Mouse (Mus musculus) CH12.LX (cell line): ENCODE data around the gene Npy5r. TPM values are rescaled to one million over a fixed set of nuclear protein-coding genes. Genes with fewer than 3 reads are reported as not detected.

Source experiments
- DNase-seq: peaks from one replicate; pipeline ENCODE4 v3.0.0-alpha.2; 2013; ENCODE audit errors: extremely low read depth
- H3K27ac ChIP-seq: 2 replicates; pipeline ENCODE4 v1.5.1; 2012; ENCODE audit warnings: low read depth, mild to moderate bottlenecking, control low read depth, moderate library complexity; ENCODE audit not compliant: insufficient read depth
- H3K27me3 ChIP-seq: replicated peaks from 2 replicates; pipeline ENCODE3; 2012; ENCODE audit warnings: inconsistent platforms
- H3K36me3 ChIP-seq, 2 experiments: replicated peaks in 1 of 2; 2 replicates each; pipeline versions ENCODE3 to v1.6.1; 2012; ENCODE audit warnings: inconsistent platforms in 1 of 2, low read length in 1 of 2, mild to moderate bottlenecking in 1 of 2, mixed read lengths in 1 of 2, moderate library complexity in 1 of 2; ENCODE audit not compliant: control insufficient read depth in 1 of 2, insufficient read depth in 1 of 2
- H3K4me1 ChIP-seq, 2 experiments: 2 replicates each; pipeline ENCODE4 v1.6.1; 2012; ENCODE audit warnings: inconsistent platforms in 1 of 2, moderate library complexity in 1 of 2; ENCODE audit not compliant: insufficient read depth in 2 of 2, control insufficient read depth in 1 of 2
- H3K4me2 ChIP-seq: 2 replicates; pipeline ENCODE4 v1.6.1; 2012; ENCODE audit warnings: low read depth, mild to moderate bottlenecking, control low read depth; ENCODE audit not compliant: poor library complexity, insufficient read depth, severe bottlenecking
- H3K4me3 ChIP-seq, 3 experiments: fragments of 150-350 bp in 1 of 3; sonication (generic) in 1 of 3; replicated peaks in 1 of 3; 2 replicates each; pipeline versions ENCODE3 to v1.5.1; 2011 to 2012; ENCODE audit warnings: low read depth in 2 of 3, low read length in 2 of 3, mild to moderate bottlenecking in 2 of 3, moderate library complexity in 2 of 3, control low read depth in 1 of 3, improper control_type of control experiment in 1 of 3, inconsistent platforms in 1 of 3, mixed read lengths in 1 of 3; ENCODE audit not compliant: poor library complexity in 1 of 3
- H3K79me2 ChIP-seq: replicated peaks from 2 replicates; pipeline ENCODE4 v1.6.1; 2012; ENCODE audit warnings: mild to moderate bottlenecking, moderate library complexity; ENCODE audit not compliant: control insufficient read depth, poor library complexity, insufficient read depth, severe bottlenecking; ENCODE audit errors: extremely low read depth
- H3K9ac ChIP-seq: 2 replicates; pipeline ENCODE4 v1.6.1; 2012; ENCODE audit warnings: low read depth, mild to moderate bottlenecking, control low read depth, moderate library complexity; ENCODE audit not compliant: insufficient read depth
- H3K9me3 ChIP-seq: replicated peaks from 2 replicates; pipeline ENCODE3; 2012; ENCODE audit warnings: low read length, inconsistent platforms, mixed read lengths
- BHLHE40 ChIP-seq: IDR thresholded peaks from 2 replicates; pipeline ENCODE4 v1.6.1; 2011; ENCODE audit warnings: mild to moderate bottlenecking, low read depth, low read length, improper control_type of control experiment
- CHD1 ChIP-seq: IDR thresholded peaks from 2 replicates; pipeline ENCODE4 v1.6.1; 2012; ENCODE audit warnings: low read depth, low read length, improper control_type of control experiment, inconsistent platforms
- CTCF ChIP-seq, 2 experiments: IDR thresholded peaks in 1 of 2; conservative IDR thresholded peaks in 1 of 2; 2 replicates each; pipeline ENCODE4 v1.5.1; 2011 to 2012; ENCODE audit warnings: low read depth in 2 of 2, low read length in 2 of 2, improper control_type of control experiment in 1 of 2, inconsistent platforms in 1 of 2, mild to moderate bottlenecking in 1 of 2, moderate library complexity in 1 of 2
- E2F4 ChIP-seq: IDR thresholded peaks from 2 replicates; pipeline ENCODE4 v1.6.1; 2011; ENCODE audit warnings: low read depth, low read length, improper control_type of control experiment; ENCODE audit not compliant: insufficient replicate concordance
- ELF1 ChIP-seq: IDR thresholded peaks from 2 replicates; pipeline ENCODE4 v1.6.1; 2014; ENCODE audit warnings: low read depth, mild to moderate bottlenecking, inconsistent platforms, low read length, improper control_type of control experiment
- GABPA ChIP-seq: IDR thresholded peaks from 2 replicates; pipeline ENCODE4 v1.6.1; 2012; ENCODE audit warnings: low read depth, low read length, improper control_type of control experiment, inconsistent platforms; ENCODE audit not compliant: insufficient replicate concordance
- HCFC1 ChIP-seq: IDR thresholded peaks from 2 replicates; pipeline ENCODE4 v1.6.1; 2012; ENCODE audit warnings: low read depth, mild to moderate bottlenecking, inconsistent platforms, low read length, improper control_type of control experiment
- IRF4 ChIP-seq: IDR thresholded peaks from 2 replicates; pipeline ENCODE4 v1.6.1; 2014; ENCODE audit warnings: low read depth, mild to moderate bottlenecking, inconsistent platforms, low read length, improper control_type of control experiment
- MAFK ChIP-seq: IDR thresholded peaks from 2 replicates; pipeline ENCODE4 v1.6.1; 2011; ENCODE audit warnings: low read length, improper control_type of control experiment; ENCODE audit not compliant: insufficient replicate concordance
- MAX ChIP-seq: IDR thresholded peaks from 2 replicates; pipeline ENCODE4 v1.6.1; 2011; ENCODE audit warnings: low read length, improper control_type of control experiment
- MAZ ChIP-seq: IDR thresholded peaks from 2 replicates; pipeline ENCODE4 v1.6.1; 2012; ENCODE audit warnings: low read depth, mild to moderate bottlenecking, inconsistent platforms, low read length, improper control_type of control experiment, moderate library complexity
- MEF2A ChIP-seq: IDR thresholded peaks from 2 replicates; pipeline ENCODE4 v1.6.1; 2014; ENCODE audit warnings: low read depth, mild to moderate bottlenecking, inconsistent platforms, low read length, improper control_type of control experiment, borderline replicate concordance
- MXI1 ChIP-seq: IDR thresholded peaks from 2 replicates; pipeline ENCODE4 v1.6.1; 2011; ENCODE audit warnings: mild to moderate bottlenecking, low read depth, low read length, improper control_type of control experiment
- MYC ChIP-seq: IDR thresholded peaks from 2 replicates; pipeline ENCODE4 v1.6.1; 2011; ENCODE audit warnings: low read depth, mild to moderate bottlenecking, improper control_type of control experiment, low read length
- NELFE ChIP-seq: IDR thresholded peaks from 2 replicates; pipeline ENCODE4 v1.6.1; 2011; ENCODE audit warnings: low read depth, low read length, improper control_type of control experiment
- NRF1 ChIP-seq: IDR thresholded peaks from 2 replicates; pipeline ENCODE4 v1.6.1; 2014; ENCODE audit warnings: low read depth, mild to moderate bottlenecking, inconsistent platforms, low read length, improper control_type of control experiment, moderate library complexity
- PAX5 ChIP-seq: IDR thresholded peaks from 2 replicates; pipeline ENCODE4 v1.6.1; 2012; ENCODE audit warnings: low read length, inconsistent platforms, mixed read lengths
- POLR2A ChIP-seq: IDR thresholded peaks from 2 replicates; pipeline ENCODE4 v1.6.1; 2011; ENCODE audit warnings: low read depth, mild to moderate bottlenecking, improper control_type of control experiment, low read length
- RAD21 ChIP-seq: IDR thresholded peaks from 2 replicates; pipeline ENCODE4 v1.6.1; 2011; ENCODE audit warnings: low read depth, mild to moderate bottlenecking, low read length, improper control_type of control experiment, moderate library complexity
- RCOR1 ChIP-seq: conservative IDR thresholded peaks from 2 replicates; pipeline ENCODE4 v1.6.1; 2012; ENCODE audit warnings: low read depth, mild to moderate bottlenecking, inconsistent platforms, low read length, improper control_type of control experiment
- SIN3A ChIP-seq: IDR thresholded peaks from 2 replicates; pipeline ENCODE4 v1.6.1; 2012; ENCODE audit warnings: low read length, improper control_type of control experiment, inconsistent platforms
- SMC3 ChIP-seq: IDR thresholded peaks from 2 replicates; pipeline ENCODE4 v1.6.1; 2011; ENCODE audit warnings: low read depth, low read length, improper control_type of control experiment
- TCF12 ChIP-seq: IDR thresholded peaks from 2 replicates; pipeline ENCODE4 v1.6.1; 2014; ENCODE audit warnings: low read depth, mild to moderate bottlenecking, inconsistent platforms, low read length, improper control_type of control experiment
- UBTF ChIP-seq: IDR thresholded peaks from 2 replicates; pipeline ENCODE4 v1.6.1; 2012; ENCODE audit warnings: low read depth, mild to moderate bottlenecking, inconsistent platforms, low read length, improper control_type of control experiment, moderate library complexity
- USF1 ChIP-seq: IDR thresholded peaks from 2 replicates; pipeline ENCODE4 v1.6.1; 2014; ENCODE audit warnings: low read depth, mild to moderate bottlenecking, inconsistent platforms, low read length, improper control_type of control experiment
- USF2 ChIP-seq: conservative IDR thresholded peaks from 2 replicates; pipeline ENCODE4 v1.6.1; 2011; ENCODE audit warnings: low read depth, low read length, improper control_type of control experiment
- ZKSCAN1 ChIP-seq: IDR thresholded peaks from 2 replicates; pipeline ENCODE4 v1.6.1; 2012; ENCODE audit warnings: low read depth, inconsistent platforms, low read length, improper control_type of control experiment, borderline replicate concordance
- ZNF384 ChIP-seq: IDR thresholded peaks from 2 replicates; pipeline ENCODE4 v1.6.1; 2012; ENCODE audit warnings: low read depth, low read length, improper control_type of control experiment, inconsistent platforms
- dilution Hi-C: fragments of 300-500 bp; cut with MboI; formaldehyde crosslinking; loops from 2 replicates; pipeline ENCODE4 v1.14.3; 2020; ENCODE audit warnings: low sequenced_read_pairs; ENCODE audit not compliant: extremely low pct_unique_long_range_greater_than_20kb, extremely low pct_ligation_motif_present
- in situ Hi-C: fragments of 300-500 bp; cut with MboI; formaldehyde crosslinking; loops from 3 replicates; pipeline ENCODE4 v1.14.3; 2019; ENCODE audit warnings: low sequenced_read_pairs, low pct_ligation_motif_present, low pct_unique_long_range_greater_than_20kb, mixed read lengths
- polyA plus RNA-seq: library from polyadenylated mRNA; unstranded; fragments of >175 nt; gene quantifications from 2 replicates; pipeline ENCODE4 v1.2.1, GENCODE M21; 2012; ENCODE audit warnings: low read depth; ENCODE audit not compliant: insufficient read length
- total RNA-seq, 2 experiments: library from RNA; depleted of rRNA; stranded (reverse); fragments of 300-350 nt in 1 of 2; fragments of >200 nt in 1 of 2; gene quantifications; 2 replicates each; pipeline ENCODE4 v1.2.3; 2012 to 2014

The Npy5r gene
- total and polyA plus RNA-seq, 3 experiments, result not detected

DNA sequence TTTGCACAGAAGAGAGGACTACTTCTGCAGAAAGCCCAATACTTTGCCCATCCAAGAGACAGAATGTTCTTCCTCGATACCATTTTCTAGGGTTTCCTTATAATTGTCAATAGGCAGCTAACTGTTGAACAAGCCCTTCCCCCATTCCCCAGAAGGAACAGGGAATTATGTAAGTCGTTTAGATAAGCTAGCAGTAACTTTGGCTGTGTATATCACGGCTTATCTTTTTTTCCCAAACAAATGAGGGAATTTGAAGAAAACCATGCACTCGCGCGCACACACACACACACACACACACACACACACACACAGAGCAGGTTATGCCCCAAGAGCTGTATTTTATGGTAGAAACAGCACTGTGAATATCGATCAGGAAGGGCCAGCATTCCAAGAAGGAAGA is 10.9 kb upstream of the Npy5r start (continued):
- no peak for TF ChIP-seq USF1

DNA sequence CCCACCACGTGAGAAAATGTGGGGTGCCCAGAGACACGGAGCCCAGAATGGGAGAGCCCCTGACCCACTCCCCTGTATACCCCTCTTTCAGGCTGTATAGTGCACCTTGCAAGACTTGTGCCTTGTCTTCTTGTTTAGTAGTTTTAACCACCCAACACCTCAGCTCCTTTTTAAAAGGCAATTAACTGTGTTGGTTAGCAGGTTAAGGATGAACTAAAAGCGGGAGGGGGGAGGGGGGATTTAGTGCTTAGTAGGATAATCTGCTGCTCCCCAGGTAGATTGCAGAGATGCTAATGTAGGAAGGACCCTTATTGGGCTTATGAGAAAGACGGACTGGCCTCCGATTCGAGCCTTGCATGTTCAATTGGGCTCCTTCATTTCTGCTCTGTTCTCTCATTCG is 10.1 kb upstream of the Npy5r start:
- Histone ChIP-seq H3K4me1 (no peaks in the 10 kb centered on the region), H3K79me2 (no peaks in the 10 kb centered on the region), H3K36me3 (no peaks in the 10 kb centered on the region), H3K9ac (no peak overlapping the region), H3K4me3 (no peak overlapping the region), H3K27me3 (no peaks in the 10 kb centered on the region), H3K4me2 (no peak overlapping the region), H3K9me3 (no peaks in the 10 kb centered on the region), H3K27ac (no peak overlapping the region)
- dilution Hi-C loops (no loop called here), in situ Hi-C loops (no loop called here)
- DNase-seq, result no peak
- TF ChIP-seq POLR2A, result no peak
- no peak for TF ChIP-seq SMC3
- TF ChIP-seq MAX, result no peak
- TF ChIP-seq MAFK, result no peak
- TF ChIP-seq ZNF384, result no peak
- TF ChIP-seq UBTF, result no peak
- TF ChIP-seq ZKSCAN1, result no peak
- TF ChIP-seq NELFE, result no peak
- TF ChIP-seq USF2, result no peak
- no peak for TF ChIP-seq MYC
- TF ChIP-seq MAZ, result no peak
- TF ChIP-seq CHD1, result no peak

DNA sequence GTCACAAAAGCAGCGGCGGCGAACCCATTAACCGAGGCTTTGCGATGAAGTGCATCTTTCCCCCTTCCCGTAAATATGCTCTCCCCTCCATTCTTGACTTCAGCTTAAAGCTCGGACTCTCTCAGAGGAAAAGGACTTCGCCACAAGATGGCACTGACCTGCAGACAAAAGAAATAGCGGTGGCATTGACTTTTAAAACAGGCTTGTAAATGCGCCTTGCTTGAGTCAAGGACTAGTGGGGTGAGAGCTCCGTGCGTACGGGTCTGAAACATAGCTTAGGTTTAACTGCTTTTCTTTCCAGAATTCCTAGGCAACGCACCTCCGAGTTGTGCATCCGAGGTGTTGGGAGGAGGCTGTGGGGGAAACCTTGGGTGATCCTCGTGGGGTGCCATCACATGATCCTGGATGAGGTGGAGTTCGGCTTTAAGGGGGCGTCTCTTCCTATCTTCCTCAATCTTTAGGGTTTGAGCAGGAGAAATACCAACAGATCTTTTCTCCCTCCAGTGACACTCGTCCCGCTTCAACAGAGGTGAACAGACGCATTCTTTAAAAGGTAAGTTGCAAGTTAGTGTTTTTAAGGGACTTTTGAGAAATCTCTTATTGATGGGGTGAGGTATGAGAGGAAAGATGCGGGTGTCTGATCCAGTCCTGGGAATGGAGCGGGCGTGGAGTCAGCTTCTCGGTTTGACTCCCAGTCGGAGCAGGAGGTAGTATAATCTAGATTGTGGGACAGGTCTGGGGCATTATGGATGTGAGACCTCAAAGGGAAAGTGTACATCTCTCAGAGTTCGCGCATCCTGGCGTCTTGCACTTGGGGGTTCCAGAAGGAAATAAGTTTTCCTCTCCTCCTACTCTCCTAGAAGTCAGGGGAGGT is 9.3 kb upstream of the Npy5r start, which contains the start of gene Npy1r:
Npy1r (plus strand) TSS at position 223 of the 874 bp plus-strand sequence.
- Histone ChIP-seq H3K27ac (no peak within 1 kb of the TSS), H3K79me2 (no peaks in the 10 kb centered on the region), H3K9me3 (no peaks in the 10 kb centered on the region), H3K4me1 (no peaks in the 10 kb centered on the region), H3K27me3 (no peaks in the 10 kb centered on the region), H3K9ac (no peak within 1 kb of the TSS), H3K4me3 (no peak within 1 kb of the TSS), H3K4me2 (no peak within 1 kb of the TSS), H3K36me3 (no peaks in the 10 kb centered on the region)
- TF ChIP-seq USF1 (no peak), SIN3A (no peak), NRF1 (no peak), PAX5 (no peak), TCF12 (no peak), RAD21 (peak; percentile 55), MXI1 (no peak), IRF4 (no peak), ELF1 (no peak), GABPA (no peak), MAX (no peak), MAFK (no peak), CTCF (conservative IDR thresholded peaks at IDR 0.05 in 1 of 2, IDR thresholded peaks at IDR 0.05 in 1 of 2; ENCODE audit: low read depth in 2 of 2, low read length in 2 of 2) (peak in 1 of 2 experiments; percentile 58; a peak in 2 of 4 replicates), BHLHE40 (no peak), MEF2A (no peak), CHD1 (no peak), E2F4 (no peak), RCOR1 (no peak), UBTF (no peak), HCFC1 (no peak), ZKSCAN1 (no peak), SMC3 (peak; percentile 59)
- dilution Hi-C loops, result no loop called here
- in situ Hi-C loops, result no loop called here
- no peak for DNase-seq
